Mouse (Mus musculus): ENCODE results near the gene Gstp1.
A peak's percentile ranks its signal among the peaks of the same experiment; 100 is the strongest.
"Not testable (repeated sequence)": the region's sequence is repeated elsewhere in the genome, so short reads cannot be mapped to it uniquely, and the experiment has no call there.

Gene Gstp1

GRCm38 (mm10) chr19:4037154-4037787 lies 514 bp downstream of the Gstp1 start:
- DNase-seq: not testable (repeated sequence)

DNA sequence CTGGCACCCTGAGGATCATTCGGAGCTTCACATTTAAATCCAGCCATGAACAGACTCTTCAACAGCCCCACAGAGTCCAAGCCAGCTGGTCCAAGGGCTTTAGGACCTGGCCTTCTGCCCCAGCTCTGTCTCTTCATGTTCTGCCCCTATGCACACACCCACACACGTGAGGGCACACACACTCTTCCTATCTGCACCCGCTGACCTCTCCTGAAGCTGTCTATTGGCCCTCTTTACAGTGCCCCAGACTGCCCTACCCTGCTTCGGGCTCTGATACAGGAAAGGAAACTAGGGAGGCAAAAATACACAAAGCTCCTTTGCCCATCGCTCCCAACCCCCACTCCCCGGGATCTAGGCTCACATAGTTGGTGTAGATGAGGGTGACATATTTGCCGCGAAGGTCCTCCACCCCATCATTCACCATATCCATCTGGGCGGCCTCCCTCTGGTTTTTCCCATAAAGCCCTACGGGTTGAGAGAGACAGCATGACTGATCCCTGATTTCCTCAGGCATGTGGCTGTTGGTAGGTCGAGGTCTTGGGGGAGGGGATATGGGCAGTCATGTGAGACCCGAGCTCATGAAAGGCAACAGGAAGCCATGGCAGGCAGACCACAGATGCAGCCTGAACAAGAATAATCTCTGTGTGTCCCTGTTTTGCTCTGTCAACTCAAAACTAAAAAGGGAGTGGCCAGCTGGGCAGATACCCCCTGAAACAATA lies 1.3 kb downstream of the Gstp1 start:
- no peak for DNase-seq

DNA sequence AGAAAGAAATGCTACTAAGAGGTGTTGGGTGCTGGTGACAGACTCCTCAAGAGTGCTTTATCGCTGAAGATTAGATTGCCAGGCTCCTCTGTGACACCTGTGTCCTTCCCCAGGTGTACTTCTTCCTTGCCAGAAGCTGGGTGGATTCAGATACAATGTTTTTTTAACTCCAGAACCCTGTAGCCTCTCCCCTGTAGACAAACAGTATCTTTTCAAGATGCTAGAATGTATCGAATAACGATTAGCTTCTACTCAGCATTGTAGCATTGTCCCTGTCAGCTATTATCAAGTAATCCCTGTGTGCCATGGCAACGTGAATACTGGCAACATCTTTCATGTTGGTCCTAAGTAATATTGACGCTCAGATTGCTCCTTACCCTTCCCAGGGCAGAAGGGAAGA lies 4.0 kb downstream of the Gstp1 start:
- no peak for DNase-seq

- peak; percentile 34 for DNase-seq
These were observed 4.5 kb downstream of the Gstp1 start for GRCm38 (mm10) chr19:4033298-4033697.

DNA sequence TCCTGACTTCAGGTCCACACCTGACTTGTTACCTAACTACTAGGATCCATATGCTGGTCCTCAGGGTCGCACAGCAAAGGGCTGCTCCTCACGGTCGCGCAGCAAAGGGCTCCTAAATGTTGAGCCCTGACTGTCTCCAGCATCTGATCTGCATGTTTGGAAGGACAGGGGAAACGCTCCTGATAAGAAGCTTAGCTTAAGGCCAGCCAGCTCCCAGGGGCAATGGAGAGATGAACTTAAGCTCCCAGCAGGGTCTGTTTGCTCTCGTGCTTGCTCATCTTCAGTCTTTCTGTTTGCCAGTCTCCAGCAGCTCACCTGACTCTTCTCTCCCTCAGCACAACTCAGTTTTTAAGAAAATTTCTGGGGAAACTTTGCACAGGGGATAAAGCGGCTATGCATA lies 5.1 kb downstream of the Gstp1 start:
- no peak for DNase-seq

- no peak for DNase-seq
These were observed 10.2 kb downstream of the Gstp1 start for GRCm38 (mm10) chr19:4027576-4027975.

DNA sequence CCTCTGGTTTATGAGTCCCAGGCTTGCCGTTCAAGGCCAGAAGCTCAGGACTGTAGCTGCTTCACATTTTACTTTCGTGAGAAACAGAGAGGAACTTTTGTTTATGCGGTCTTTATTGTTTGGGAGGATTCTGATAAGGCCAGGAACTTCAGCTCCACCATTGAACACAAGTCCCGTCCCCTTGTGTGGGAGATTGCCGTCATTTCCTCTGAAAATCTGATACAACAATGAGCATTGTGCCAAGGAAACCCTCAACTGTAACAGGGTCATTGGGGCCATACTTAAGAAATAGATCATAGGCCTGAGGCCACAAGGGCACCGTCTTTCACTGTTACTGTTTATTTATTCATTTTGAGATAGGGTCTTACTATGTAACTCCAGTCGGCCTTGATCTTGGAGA lies 14.6 kb downstream of the Gstp1 start:
- no peak for DNase-seq

GRCm38 (mm10) chr19:4018743-4019583 lies 18.8 kb downstream of the Gstp1 start:
- peak; percentile 84 for DNase-seq

GRCm38 (mm10) chr19:4017921-4018587 lies 19.7 kb downstream of the Gstp1 start:
- DNase-seq: no peak

DNA sequence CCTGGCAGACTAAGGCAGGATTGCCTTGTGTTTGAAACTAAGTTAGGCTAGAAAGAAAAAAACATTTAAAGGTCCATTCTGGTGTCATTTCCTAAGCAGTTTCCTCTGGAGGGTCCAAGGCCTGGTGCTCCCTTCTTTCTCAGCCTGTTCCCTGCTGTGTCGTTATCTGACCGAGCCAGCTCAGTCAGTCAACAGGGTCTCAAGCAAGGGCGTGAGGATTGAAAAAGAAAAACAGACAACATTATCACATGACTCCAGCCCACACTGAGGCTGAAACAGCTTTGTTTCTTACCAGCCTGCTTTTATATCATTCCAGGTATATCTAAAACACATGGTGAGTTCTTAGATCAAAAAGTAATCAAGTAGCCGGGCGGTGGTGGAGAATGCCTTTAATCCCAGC lies 22.1 kb downstream of the Gstp1 start:
- DNase-seq: no peak

DNA sequence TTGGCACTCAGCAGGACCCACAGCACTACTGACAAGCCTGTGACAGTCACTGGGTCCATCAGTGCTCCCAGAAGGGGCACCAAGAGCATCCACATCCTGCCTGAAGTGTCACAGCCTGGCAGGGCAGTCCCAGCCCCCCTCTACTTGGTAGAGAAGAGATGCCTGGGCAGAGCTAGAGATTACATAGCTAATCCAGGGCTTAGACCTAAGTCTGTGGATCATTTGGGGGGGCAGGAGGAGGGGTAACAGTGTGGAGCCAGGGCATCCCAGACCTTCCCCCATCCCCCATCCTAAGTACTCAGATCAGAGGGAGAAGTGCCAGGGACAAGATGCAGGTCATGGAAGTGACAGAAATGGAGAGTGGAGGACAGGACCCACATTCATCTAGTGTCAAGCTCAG lies 23.0 kb downstream of the Gstp1 start:
- DNase-seq: no peak

DNA sequence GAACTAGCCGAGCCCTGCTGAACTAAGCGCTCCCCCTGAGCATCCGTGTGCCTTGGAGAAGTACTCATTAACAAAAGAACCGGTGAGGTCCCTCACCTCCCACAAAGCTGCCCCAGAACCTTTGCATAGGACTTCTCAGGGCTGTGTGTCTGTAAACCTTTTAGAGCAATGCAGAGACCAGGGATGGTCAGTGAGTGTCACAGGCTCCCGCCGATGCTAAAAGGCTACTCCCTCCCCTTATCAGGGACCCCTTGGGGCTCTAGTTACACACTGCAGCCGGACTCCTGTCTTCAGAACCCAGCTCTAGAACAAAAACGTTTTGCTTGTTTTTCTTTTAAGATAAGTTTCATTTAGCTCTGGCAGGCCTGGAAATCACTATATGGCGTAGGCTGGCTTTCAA lies 24.7 kb downstream of the Gstp1 start:
- no peak for DNase-seq

DNA sequence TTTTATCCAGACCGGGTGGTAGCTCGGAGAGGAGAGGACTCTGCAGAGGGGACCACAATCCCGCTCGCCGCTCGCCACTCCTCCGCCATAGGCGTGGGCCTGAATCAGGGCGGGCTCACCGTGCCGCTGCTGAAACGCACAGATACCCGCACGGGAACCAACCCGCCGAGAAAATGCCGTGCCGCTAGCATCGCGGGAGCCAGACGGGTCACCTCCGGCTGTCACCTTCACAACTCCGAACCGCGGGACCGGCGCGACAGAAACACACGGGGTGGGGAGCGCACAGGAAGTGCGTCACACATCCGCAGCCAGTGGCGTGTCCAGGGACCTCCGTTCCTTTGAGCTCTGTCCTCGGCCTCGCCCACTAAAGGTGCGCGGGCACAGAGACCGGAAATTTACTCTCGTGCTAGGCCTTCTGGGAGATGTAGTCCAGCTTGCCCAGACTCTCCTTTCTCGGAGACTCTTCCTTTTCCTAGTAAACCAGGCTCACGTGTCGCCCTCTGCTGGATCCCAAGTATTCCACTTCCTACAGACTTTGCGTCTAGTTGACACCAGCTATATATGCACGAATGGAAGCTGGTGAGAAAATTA lies 25.3 kb downstream of the Gstp1 start, which contains the start of gene Ndufv1:
Ndufv1 (minus strand) TSS at position 375 of the 591 bp plus-strand sequence.
- DNase-seq: peak; percentile 97

- DNase-seq: no peak
These were observed 26.7 kb downstream of the Gstp1 start for GRCm38 (mm10) chr19:4011086-4011485.

DNA sequence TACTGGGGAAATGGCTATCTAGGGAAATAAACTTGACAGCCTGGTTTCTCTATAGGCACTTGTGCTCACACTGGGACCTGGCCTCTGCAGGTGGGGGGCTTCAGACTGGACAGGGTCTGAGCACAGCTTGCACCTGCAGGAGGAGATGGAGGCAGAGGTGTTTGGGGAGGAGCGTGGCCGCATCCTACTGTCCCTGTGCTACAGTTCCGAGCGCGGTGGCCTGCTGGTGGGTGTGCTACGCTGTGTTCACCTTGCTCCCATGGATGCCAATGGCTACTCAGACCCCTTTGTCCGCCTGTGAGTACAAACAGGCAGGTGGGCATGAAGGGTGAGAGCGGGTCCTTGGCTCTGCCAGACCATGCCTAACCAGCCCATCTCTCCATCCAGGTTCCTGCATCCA lies 31.8 kb downstream of the Gstp1 start:
- no peak for DNase-seq

- DNase-seq: no peak
These were observed 32.7 kb downstream of the Gstp1 start for GRCm38 (mm10) chr19:4005091-4005490.

GRCm38 (mm10) chr19:4004331-4004730 lies 33.5 kb downstream of the Gstp1 start:
- no peak for DNase-seq

- no peak for DNase-seq
These were observed 34.1 kb downstream of the Gstp1 start for GRCm38 (mm10) chr19:4003641-4004040.

GRCm38 (mm10) chr19:4003112-4003511 lies 34.7 kb downstream of the Gstp1 start, which contains the start of gene Doc2g:
TSS of gene Doc2g (plus strand) at chr19:4003313.
- no peak for DNase-seq

DNA sequence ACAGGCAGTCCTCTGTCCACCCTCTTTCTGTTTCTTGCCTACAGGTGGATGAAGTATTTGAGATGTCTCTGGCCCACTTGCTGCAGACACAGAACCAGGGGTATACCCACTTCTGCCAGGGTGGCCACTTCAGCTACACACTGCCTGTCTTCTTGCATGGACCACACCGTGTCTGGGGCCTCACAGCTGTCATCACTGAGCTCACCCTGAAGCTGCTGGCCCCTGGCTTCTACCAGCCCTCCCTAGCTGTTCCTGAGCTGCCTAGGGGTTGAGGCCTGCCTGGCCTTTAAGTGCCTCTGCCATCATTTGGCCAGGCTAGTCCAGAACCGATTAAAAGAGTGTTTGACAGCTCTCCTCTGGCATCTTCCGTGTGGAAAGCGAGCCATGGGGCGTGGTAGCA lies 36.0 kb downstream of the Gstp1 start:
- DNase-seq: no peak

DNA sequence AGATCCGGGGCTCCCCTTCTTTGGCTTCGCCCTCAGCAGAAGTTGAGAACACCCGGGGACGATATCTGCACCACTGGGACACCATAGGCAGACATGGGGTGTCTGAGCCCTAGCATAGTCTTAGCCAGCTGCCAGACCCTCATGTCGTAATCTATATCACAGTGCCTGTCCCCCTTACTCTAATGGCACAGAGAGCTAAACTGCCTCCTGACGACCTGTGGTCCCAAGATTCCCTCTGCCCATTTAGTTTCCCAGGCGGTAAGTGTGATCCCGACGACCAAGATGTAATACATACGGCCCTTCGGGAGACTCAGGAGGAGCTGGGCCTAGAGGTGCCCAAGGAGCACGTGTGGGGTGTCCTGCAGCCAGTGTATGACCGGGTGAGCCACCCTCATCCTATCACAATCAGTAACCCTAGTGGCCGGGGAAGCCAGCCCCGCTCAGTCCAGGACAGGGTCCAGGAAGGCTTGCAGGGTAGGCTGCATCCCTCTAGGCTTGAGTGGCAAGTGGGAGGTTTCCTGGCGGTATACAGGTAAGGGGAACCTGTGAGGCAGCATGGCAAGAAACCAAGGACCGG lies 36.7 kb downstream of the Gstp1 start:
- DNase-seq: no peak

Data from kidney, adult 18-20 months (tissue).